Mouse (Mus musculus): ENCODE results near the gene Angpt4. TPM values are rescaled to one million over a fixed set of nuclear protein-coding genes. Genes with fewer than 3 reads are reported as not detected.

The Angpt4 gene
- polyA plus RNA-seq, 1 experiment from 2014 or later: 2.8 TPM

GRCm38 (mm10) chr2:151967792-151968191 lies 56.8 kb downstream of the Angpt4 start:
- H3K4me3 ChIP-seq (ENCODE audit: low read length): no peak overlapping the region
- no peaks in the 10 kb centered on the region for H3K27me3 ChIP-seq (ENCODE audit: insufficient read depth, low read length)
- ATAC-seq (ENCODE audit: low FRiP score, low TSS enrichment): no peak
- H3K4me1 ChIP-seq (ENCODE audit: insufficient read depth, low read length): peaks cover 40% of the 10 kb centered on the region
- 74% methylated on average over 2 of the region's 2 CpGs for WGBS
- H3K27ac ChIP-seq (ENCODE audit: low read length): no peak overlapping the region
- H3K9me3 ChIP-seq (ENCODE audit: low read length): no peaks in the 10 kb centered on the region
- peaks cover 13% of the 10 kb centered on the region for H3K36me3 ChIP-seq (ENCODE audit: insufficient read depth, low read length)
- no peak overlapping the region for H3K4me2 ChIP-seq (replicated peaks; ENCODE audit: low read depth, low read length)
- H3K9ac ChIP-seq (replicated peaks; ENCODE audit: low read length): no peak overlapping the region

DNA sequence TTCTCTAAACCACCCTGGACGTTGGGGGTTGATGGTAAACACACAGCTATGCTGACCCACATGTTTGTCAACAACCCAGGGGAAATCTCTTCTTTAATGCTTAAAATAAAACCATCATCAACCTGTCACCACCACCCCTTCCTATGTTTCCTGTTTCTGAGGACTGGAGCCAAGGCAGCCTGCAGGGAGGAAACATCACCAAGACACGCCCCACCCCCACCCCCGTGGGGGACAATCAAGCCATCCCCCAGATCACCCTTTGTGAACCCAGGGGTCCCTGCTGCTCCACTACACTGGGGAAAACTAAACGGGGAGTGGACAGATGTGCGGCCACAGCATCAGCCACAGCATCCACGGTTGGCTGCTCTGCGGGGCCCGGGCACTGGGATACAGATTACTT lies 57.4 kb downstream of the Angpt4 start:
- WGBS: 57% methylated on average over 8 of the region's 8 CpGs
- Histone ChIP-seq H3K9me3 (ENCODE audit: low read length) (no peaks in the 10 kb centered on the region), H3K27me3 (ENCODE audit: insufficient read depth, low read length) (no peaks in the 10 kb centered on the region), H3K4me3 (ENCODE audit: low read length) (no peak overlapping the region), H3K36me3 (ENCODE audit: insufficient read depth, low read length) (peaks cover 13% of the 10 kb centered on the region), H3K27ac (ENCODE audit: low read length) (no peak overlapping the region), H3K4me1 (ENCODE audit: insufficient read depth, low read length) (peaks cover 46% of the 10 kb centered on the region), H3K4me2 (replicated peaks; ENCODE audit: low read depth, low read length) (no peak overlapping the region), H3K9ac (replicated peaks; ENCODE audit: low read length) (no peak overlapping the region)
- no peak for ATAC-seq (ENCODE audit: low FRiP score, low TSS enrichment)

- Histone ChIP-seq H3K4me2 (replicated peaks; ENCODE audit: low read depth, low read length) (no peak overlapping the region), H3K9me3 (ENCODE audit: low read length) (no peaks in the 10 kb centered on the region), H3K27me3 (ENCODE audit: insufficient read depth, low read length) (no peaks in the 10 kb centered on the region), H3K9ac (replicated peaks; ENCODE audit: low read length) (no peak overlapping the region), H3K4me3 (ENCODE audit: low read length) (no peak overlapping the region), H3K4me1 (ENCODE audit: insufficient read depth, low read length) (peaks cover 48% of the 10 kb centered on the region), H3K27ac (ENCODE audit: low read length) (no peak overlapping the region), H3K36me3 (ENCODE audit: insufficient read depth, low read length) (peaks cover 13% of the 10 kb centered on the region)
- ATAC-seq (ENCODE audit: low FRiP score, low TSS enrichment): no peak
- 89% methylated on average over 7 of the region's 7 CpGs for WGBS
These were observed 58.0 kb downstream of the Angpt4 start for GRCm38 (mm10) chr2:151968986-151969385.

- H3K4me1 ChIP-seq (ENCODE audit: insufficient read depth, low read length): peaks cover 48% of the 10 kb centered on the region
- WGBS: 90% methylated on average over 6 of the region's 6 CpGs
- H3K9ac ChIP-seq (replicated peaks; ENCODE audit: low read length): no peak overlapping the region
- no peak overlapping the region for H3K4me2 ChIP-seq (replicated peaks; ENCODE audit: low read depth, low read length)
- ATAC-seq (ENCODE audit: low FRiP score, low TSS enrichment): no peak
- H3K36me3 ChIP-seq (ENCODE audit: insufficient read depth, low read length): peaks cover 13% of the 10 kb centered on the region
- no peak overlapping the region for H3K27ac ChIP-seq (ENCODE audit: low read length)
- no peaks in the 10 kb centered on the region for H3K9me3 ChIP-seq (ENCODE audit: low read length)
- H3K4me3 ChIP-seq (ENCODE audit: low read length): no peak overlapping the region
- H3K27me3 ChIP-seq (ENCODE audit: insufficient read depth, low read length): no peaks in the 10 kb centered on the region
These were observed 58.4 kb downstream of the Angpt4 start for GRCm38 (mm10) chr2:151969396-151969795.

GRCm38 (mm10) chr2:151970191-151971172 lies 59.5 kb downstream of the Angpt4 start:
- Histone ChIP-seq H3K9ac (replicated peaks; ENCODE audit: low read length) (peak overlapping the region; percentile 63), H3K9me3 (ENCODE audit: low read length) (no peaks in the 10 kb centered on the region), H3K27ac (ENCODE audit: low read length) (peak overlapping the region; percentile 63), H3K27me3 (ENCODE audit: insufficient read depth, low read length) (no peaks in the 10 kb centered on the region), H3K4me2 (replicated peaks; ENCODE audit: low read depth, low read length) (peak overlapping the region; percentile 55), H3K4me1 (ENCODE audit: insufficient read depth, low read length) (peaks cover 50% of the 10 kb centered on the region), H3K4me3 (ENCODE audit: low read length) (peak overlapping the region; percentile 36), H3K36me3 (ENCODE audit: insufficient read depth, low read length) (peaks cover 13% of the 10 kb centered on the region)
- WGBS: 49% methylated on average over 53 of the region's 53 CpGs
- ATAC-seq (ENCODE audit: low FRiP score, low TSS enrichment): peak; percentile 88

DNA sequence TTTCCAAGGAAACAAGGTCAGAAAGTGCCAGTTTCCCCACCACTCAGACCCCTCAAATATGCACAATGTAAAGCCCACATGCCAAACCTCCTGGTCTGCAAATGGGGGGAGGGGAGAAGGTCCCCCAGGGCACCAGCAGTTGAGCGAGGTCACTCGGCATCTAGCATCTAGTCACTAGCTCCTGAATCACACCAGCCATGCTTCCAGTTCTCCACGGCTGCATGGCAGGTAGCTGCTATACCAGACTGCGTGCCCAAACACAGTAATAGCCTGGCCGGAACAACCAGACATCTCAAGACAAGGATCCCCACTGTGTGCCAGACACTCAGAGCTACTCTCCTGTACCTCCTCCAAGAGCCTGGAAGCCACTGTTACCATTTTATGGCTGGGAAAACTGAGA lies 60.7 kb downstream of the Angpt4 start:
- no peak overlapping the region for H3K4me3 ChIP-seq (ENCODE audit: low read length)
- H3K4me2 ChIP-seq (replicated peaks; ENCODE audit: low read depth, low read length): no peak overlapping the region

GRCm38 (mm10) chr2:151972880-151973594 lies 62.0 kb downstream of the Angpt4 start:
- WGBS: 19% methylated on average over 23 of the region's 23 CpGs
- H3K4me2 ChIP-seq (replicated peaks; ENCODE audit: low read depth, low read length): peak overlapping the region; percentile 63
- peaks cover 72% of the 10 kb centered on the region for H3K4me1 ChIP-seq (ENCODE audit: insufficient read depth, low read length)
- peak overlapping the region; percentile 40 for H3K4me3 ChIP-seq (ENCODE audit: low read length)
- peaks cover 16% of the 10 kb centered on the region for H3K36me3 ChIP-seq (ENCODE audit: insufficient read depth, low read length)
- no peaks in the 10 kb centered on the region for H3K9me3 ChIP-seq (ENCODE audit: low read length)
- peak overlapping the region; percentile 69 for H3K27ac ChIP-seq (ENCODE audit: low read length)
- no peak for ATAC-seq (ENCODE audit: low FRiP score, low TSS enrichment)
- peak overlapping the region; percentile 63 for H3K9ac ChIP-seq (replicated peaks; ENCODE audit: low read length)
- H3K27me3 ChIP-seq (ENCODE audit: insufficient read depth, low read length): no peaks in the 10 kb centered on the region

More for the DNA sequence above, 60.7 kb downstream of the Angpt4 start:
- Histone ChIP-seq H3K36me3 (ENCODE audit: insufficient read depth, low read length) (peaks cover 13% of the 10 kb centered on the region), H3K27me3 (ENCODE audit: insufficient read depth, low read length) (no peaks in the 10 kb centered on the region), H3K27ac (ENCODE audit: low read length) (no peak overlapping the region), H3K9me3 (ENCODE audit: low read length) (no peaks in the 10 kb centered on the region), H3K9ac (replicated peaks; ENCODE audit: low read length) (no peak overlapping the region), H3K4me1 (ENCODE audit: insufficient read depth, low read length) (peaks cover 61% of the 10 kb centered on the region)
- ATAC-seq (ENCODE audit: low FRiP score, low TSS enrichment): no peak
- 93% methylated on average over 5 of the region's 5 CpGs for WGBS

DNA sequence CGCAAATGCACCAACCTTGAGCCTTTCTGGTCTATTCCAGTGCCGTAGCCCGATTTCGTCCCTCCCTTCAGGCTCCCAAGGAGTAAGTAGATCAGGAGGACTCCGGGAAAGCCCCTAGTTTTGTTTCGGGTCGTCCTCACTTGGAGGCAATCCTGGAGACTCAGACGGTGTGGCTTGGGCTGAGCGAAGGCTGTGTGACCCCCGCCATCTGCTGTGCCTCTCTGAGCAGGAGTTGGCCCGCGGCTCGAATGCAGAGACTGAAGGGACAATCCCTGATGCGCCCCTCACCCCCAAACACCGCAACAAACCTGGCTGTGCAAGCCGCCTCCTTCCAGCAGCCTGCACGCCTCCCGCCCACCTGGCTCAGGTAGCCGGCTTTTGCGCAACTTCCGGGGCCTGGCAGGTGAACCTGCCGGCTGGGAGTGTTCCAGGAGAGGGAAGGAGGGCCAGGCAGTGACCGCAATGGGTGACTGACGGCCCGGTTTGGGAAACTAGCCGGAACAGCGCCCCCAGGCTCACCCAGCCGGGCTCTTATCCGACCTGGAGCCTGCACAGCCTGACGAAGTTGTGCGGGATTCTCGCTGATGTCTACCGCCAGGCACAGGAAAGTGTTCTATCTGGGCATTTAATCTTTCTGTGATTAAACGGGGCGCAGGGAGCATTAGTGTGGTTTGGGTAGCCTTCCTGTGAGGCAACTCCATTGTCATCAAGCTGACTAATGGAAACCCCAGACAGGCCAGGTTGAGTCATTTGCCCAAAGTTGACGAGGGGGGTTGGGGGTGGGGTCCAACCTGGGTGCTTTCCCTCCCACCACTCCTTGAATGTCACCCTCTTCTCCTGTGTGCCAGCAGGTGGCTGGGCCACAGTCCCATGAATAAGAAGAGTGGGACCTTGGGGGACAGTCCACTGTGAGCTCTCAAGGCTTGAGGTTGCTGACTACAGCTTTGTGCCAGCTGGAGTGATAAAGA lies 62.9 kb downstream of the Angpt4 start:
- WGBS: 9% methylated on average over 36 of the region's 36 CpGs
- Histone ChIP-seq H3K4me2 (replicated peaks; ENCODE audit: low read depth, low read length) (peak overlapping the region; percentile 63), H3K4me1 (ENCODE audit: insufficient read depth, low read length) (peaks cover 75% of the 10 kb centered on the region), H3K27me3 (ENCODE audit: insufficient read depth, low read length) (no peaks in the 10 kb centered on the region), H3K4me3 (ENCODE audit: low read length) (peak overlapping the region; percentile 40), H3K9ac (replicated peaks; ENCODE audit: low read length) (peak overlapping the region; percentile 63), H3K36me3 (ENCODE audit: insufficient read depth, low read length) (peaks cover 16% of the 10 kb centered on the region), H3K9me3 (ENCODE audit: low read length) (no peaks in the 10 kb centered on the region), H3K27ac (ENCODE audit: low read length) (peak overlapping the region; percentile 69)
- no peak for ATAC-seq (ENCODE audit: low FRiP score, low TSS enrichment)

DNA sequence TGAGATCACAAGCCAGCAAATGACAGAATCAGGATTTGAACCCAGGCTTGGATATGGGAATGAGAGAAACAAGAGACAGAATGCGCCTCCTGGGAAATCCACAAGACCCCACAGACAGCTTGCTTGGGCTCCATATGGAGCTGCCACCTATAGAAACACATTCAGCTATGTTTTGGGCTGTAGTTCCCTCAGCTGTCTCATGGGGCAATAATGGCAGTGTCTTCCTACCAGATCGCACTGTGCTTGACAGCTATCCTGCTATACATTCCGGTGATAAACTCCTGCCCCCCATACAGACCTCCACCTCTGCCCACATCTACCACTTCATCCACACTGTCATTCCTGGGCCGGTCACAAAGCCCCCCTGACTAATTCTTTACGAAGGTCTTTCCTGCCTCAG lies 64.3 kb downstream of the Angpt4 start:
- H3K36me3 ChIP-seq (ENCODE audit: insufficient read depth, low read length): peaks cover 6% of the 10 kb centered on the region
- no peaks in the 10 kb centered on the region for H3K9me3 ChIP-seq (ENCODE audit: low read length)
- no peak overlapping the region for H3K9ac ChIP-seq (replicated peaks; ENCODE audit: low read length)
- H3K27me3 ChIP-seq (ENCODE audit: insufficient read depth, low read length): no peaks in the 10 kb centered on the region
- no peak overlapping the region for H3K4me3 ChIP-seq (ENCODE audit: low read length)
- peaks cover 78% of the 10 kb centered on the region for H3K4me1 ChIP-seq (ENCODE audit: insufficient read depth, low read length)
- no peak for ATAC-seq (ENCODE audit: low FRiP score, low TSS enrichment)
- 86% methylated on average over 5 of the region's 5 CpGs for WGBS
- H3K27ac ChIP-seq (ENCODE audit: low read length): peak overlapping the region; percentile 64
- no peak overlapping the region for H3K4me2 ChIP-seq (replicated peaks; ENCODE audit: low read depth, low read length)

All from kidney, embryonic 16.5 days (tissue).